Mouse (Mus musculus): ENCODE data around the gene Rab6b. TPM values are rescaled to one million over a fixed set of nuclear protein-coding genes. Genes with fewer than 3 reads are reported as not detected.

The Rab6b gene
- total and polyA plus RNA-seq, 3 experiments = 0.16 TPM; not detected in 2

GRCm38 (mm10) chr9:103072204-103072599 lies 39.4 kb upstream of the Rab6b start:
- Histone ChIP-seq H3K27me3 (ENCODE audit: insufficient read depth, low read length) (peaks cover 85% of the 10 kb centered on the region), H3K4me3 (ENCODE audit: low read depth, low read length) (no peak overlapping the region), H3K36me3 (replicated peaks) (no peaks in the 10 kb centered on the region), H3K4me1 (ENCODE audit: insufficient read depth, low read depth, low read length) (peaks cover 10% of the 10 kb centered on the region), H3K9me3 (replicated peaks) (0 out of 2 replicates have a peak, but pooled peaks cover 2% of the 10 kb centered on the region)
- ATAC-seq (ENCODE audit: extremely low read depth, insufficient number of reproducible peaks, low FRiP score, poor library complexity, severe bottlenecking) = no peak
- no peak for TF ChIP-seq CTCF (IDR thresholded peaks at IDR 0.05; ENCODE audit: low read depth, low read length)
- no peak for TF ChIP-seq TAL1 (conservative IDR thresholded peaks at IDR 0.05; ENCODE audit: low read depth, low read length)
- no peak for TF ChIP-seq POLR2AphosphoS5 (IDR thresholded peaks at IDR 0.05; ENCODE audit: insufficient replicate concordance, low read depth, low read length)
- TF ChIP-seq GATA2 (IDR thresholded peaks at IDR 0.05; ENCODE audit: borderline replicate concordance, low read depth, low read length) = no peak
- no peak for TF ChIP-seq GATA1 (IDR thresholded peaks at IDR 0.05; ENCODE audit: borderline replicate concordance, low read length)
- no peak for DNase-seq (ENCODE audit: low spot score)

GRCm38 (mm10) chr9:103072926-103073515 lies 38.6 kb upstream of the Rab6b start:
- Histone ChIP-seq H3K9me3 (replicated peaks) (0 out of 2 replicates have a peak, but pooled peaks cover 2% of the 10 kb centered on the region), H3K27me3 (ENCODE audit: insufficient read depth, low read length) (peaks cover 80% of the 10 kb centered on the region), H3K4me3 (ENCODE audit: low read depth, low read length) (no peak overlapping the region), H3K4me1 (ENCODE audit: insufficient read depth, low read depth, low read length) (peaks cover 19% of the 10 kb centered on the region), H3K36me3 (replicated peaks) (no peaks in the 10 kb centered on the region)
- TF ChIP-seq CTCF (IDR thresholded peaks at IDR 0.05; ENCODE audit: low read depth, low read length) (no peak), GATA2 (IDR thresholded peaks at IDR 0.05; ENCODE audit: borderline replicate concordance, low read depth, low read length) (no peak), GATA1 (IDR thresholded peaks at IDR 0.05; ENCODE audit: borderline replicate concordance, low read length) (no peak), POLR2AphosphoS5 (IDR thresholded peaks at IDR 0.05; ENCODE audit: insufficient replicate concordance, low read depth, low read length) (no peak), TAL1 (conservative IDR thresholded peaks at IDR 0.05; ENCODE audit: low read depth, low read length) (no peak)
- no peak for DNase-seq (ENCODE audit: low spot score)
- no peak for ATAC-seq (ENCODE audit: extremely low read depth, insufficient number of reproducible peaks, low FRiP score, poor library complexity, severe bottlenecking)

- H3K27me3 ChIP-seq (ENCODE audit: insufficient read depth, low read length) = peaks cover 80% of the 10 kb centered on the region
- no peak for TF ChIP-seq CTCF (IDR thresholded peaks at IDR 0.05; ENCODE audit: low read depth, low read length)
- no peak for TF ChIP-seq POLR2AphosphoS5 (IDR thresholded peaks at IDR 0.05; ENCODE audit: insufficient replicate concordance, low read depth, low read length)
- TF ChIP-seq GATA1 (IDR thresholded peaks at IDR 0.05; ENCODE audit: borderline replicate concordance, low read length) = no peak
- TF ChIP-seq TAL1 (conservative IDR thresholded peaks at IDR 0.05; ENCODE audit: low read depth, low read length) = no peak
- no peak for TF ChIP-seq GATA2 (IDR thresholded peaks at IDR 0.05; ENCODE audit: borderline replicate concordance, low read depth, low read length)
- no peaks in the 10 kb centered on the region for H3K36me3 ChIP-seq (replicated peaks)
- no peak overlapping the region for H3K4me3 ChIP-seq (ENCODE audit: low read depth, low read length)
- ATAC-seq (ENCODE audit: extremely low read depth, insufficient number of reproducible peaks, low FRiP score, poor library complexity, severe bottlenecking) = no peak
- H3K9me3 ChIP-seq (replicated peaks) = 0 out of 2 replicates have a peak, but pooled peaks cover 2% of the 10 kb centered on the region
- H3K4me1 ChIP-seq (ENCODE audit: insufficient read depth, low read depth, low read length) = peaks cover 34% of the 10 kb centered on the region
- DNase-seq (ENCODE audit: low spot score) = no peak
Observed at GRCm38 (mm10) chr9:103076836-103077531, 34.6 kb upstream of the Rab6b start.

GRCm38 (mm10) chr9:103078194-103078691 lies 33.3 kb upstream of the Rab6b start:
- DNase-seq (ENCODE audit: low spot score) (peak; percentile 50), ATAC-seq (ENCODE audit: extremely low read depth, insufficient number of reproducible peaks, low FRiP score, poor library complexity, severe bottlenecking) (peak; percentile 91)
- Histone ChIP-seq H3K36me3 (replicated peaks) (no peaks in the 10 kb centered on the region), H3K4me1 (ENCODE audit: insufficient read depth, low read depth, low read length) (peaks cover 32% of the 10 kb centered on the region), H3K4me3 (ENCODE audit: low read depth, low read length) (peak overlapping the region; percentile 47; the same call in 1 of the 2 replicates), H3K9me3 (replicated peaks) (0 out of 2 replicates have a peak, but pooled peaks cover 2% of the 10 kb centered on the region), H3K27me3 (ENCODE audit: insufficient read depth, low read length) (peaks cover 80% of the 10 kb centered on the region)
- TF ChIP-seq TAL1 (conservative IDR thresholded peaks at IDR 0.05; ENCODE audit: low read depth, low read length) = no peak
- TF ChIP-seq GATA2 (IDR thresholded peaks at IDR 0.05; ENCODE audit: borderline replicate concordance, low read depth, low read length) = no peak
- TF ChIP-seq POLR2AphosphoS5 (IDR thresholded peaks at IDR 0.05; ENCODE audit: insufficient replicate concordance, low read depth, low read length) = no peak
- TF ChIP-seq CTCF (IDR thresholded peaks at IDR 0.05; ENCODE audit: low read depth, low read length) = no peak
- no peak for TF ChIP-seq GATA1 (IDR thresholded peaks at IDR 0.05; ENCODE audit: borderline replicate concordance, low read length)

- H3K27me3 ChIP-seq (ENCODE audit: insufficient read depth, low read length) = peaks cover 83% of the 10 kb centered on the region
- no peaks in the 10 kb centered on the region for H3K9me3 ChIP-seq (replicated peaks)
- ATAC-seq (ENCODE audit: extremely low read depth, insufficient number of reproducible peaks, low FRiP score, poor library complexity, severe bottlenecking) (no peak), DNase-seq (ENCODE audit: low spot score) (no peak)
- H3K36me3 ChIP-seq (replicated peaks) = no peaks in the 10 kb centered on the region
- TF ChIP-seq CTCF (IDR thresholded peaks at IDR 0.05; ENCODE audit: low read depth, low read length) (no peak), GATA2 (IDR thresholded peaks at IDR 0.05; ENCODE audit: borderline replicate concordance, low read depth, low read length) (no peak), TAL1 (conservative IDR thresholded peaks at IDR 0.05; ENCODE audit: low read depth, low read length) (no peak), POLR2AphosphoS5 (IDR thresholded peaks at IDR 0.05; ENCODE audit: insufficient replicate concordance, low read depth, low read length) (no peak), GATA1 (IDR thresholded peaks at IDR 0.05; ENCODE audit: borderline replicate concordance, low read length) (no peak)
- no peak overlapping the region for H3K4me3 ChIP-seq (ENCODE audit: low read depth, low read length)
- peaks cover 35% of the 10 kb centered on the region for H3K4me1 ChIP-seq (ENCODE audit: insufficient read depth, low read depth, low read length)
Observed at GRCm38 (mm10) chr9:103080211-103080610, 31.4 kb upstream of the Rab6b start.
